In the genomic region with DNA sequence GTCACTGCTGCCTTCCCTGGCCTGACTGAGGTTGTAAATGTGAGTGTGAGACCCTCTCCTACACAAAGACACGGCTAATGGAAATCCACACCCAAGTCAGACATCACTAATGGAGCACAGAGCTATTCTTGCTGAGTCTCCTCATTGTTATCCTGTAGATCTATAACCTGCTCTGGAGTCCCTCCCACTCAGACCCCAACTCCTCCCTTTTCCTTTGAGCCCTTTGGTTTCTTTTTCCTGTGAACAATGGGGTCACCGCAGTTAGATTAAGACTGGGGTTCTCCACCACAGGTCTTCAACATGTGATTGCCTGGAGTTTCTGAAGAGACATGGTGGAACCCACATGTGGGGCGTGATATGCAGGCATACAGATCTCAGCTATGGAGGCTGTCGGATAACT, we compare ENCODE assay signal across 8 mouse cellular contexts. TPM values are rescaled to one million over a fixed set of nuclear protein-coding genes. Genes with fewer than 3 reads are reported as not detected.
A peak's percentile ranks its signal among the peaks of the same experiment; 100 is the strongest.
DNase-seq lines count a peak whose midpoint lies in the region; ATAC-seq and TF ChIP-seq lines count a peak whose summit lies in the region.

No protein-coding gene starts in this region.

- H3K4me3 ChIP-seq in intestine, embryonic 14.5 days (ENCODE audit: low read depth, low read length) = no peak overlapping the region
- H3K4me3 ChIP-seq in intestine, postnatal 0 days (ENCODE audit: low read depth, low read length) = no peak overlapping the region

- ATAC-seq in intestine, embryonic 14.5 days (replicated peaks; ENCODE audit: low FRiP score, low TSS enrichment, low read depth) = no peak
- no peak for ATAC-seq in intestine, postnatal 0 days

- no peak for TF ChIP-seq CTCF in intestine, postnatal 0 days (IDR thresholded peaks at IDR 0.05; ENCODE audit: low read depth)
- TF ChIP-seq CTCF in brain, embryonic 14.5 days (IDR thresholded peaks at IDR 0.05; ENCODE audit: borderline replicate concordance, extremely low read depth, insufficient read depth, insufficient read length) = no peak

- no peaks in the 10 kb centered on the region for H3K9me3 ChIP-seq in intestine, embryonic 14.5 days (ENCODE audit: control insufficient read depth, low read length)
- H3K9me3 ChIP-seq in intestine, postnatal 0 days (ENCODE audit: control insufficient read depth) = no peaks in the 10 kb centered on the region

- no peaks in the 10 kb centered on the region for H3K36me3 ChIP-seq in intestine, embryonic 14.5 days (ENCODE audit: control insufficient read depth, insufficient read depth, low read length)
- no peaks in the 10 kb centered on the region for H3K36me3 ChIP-seq in intestine, postnatal 0 days (ENCODE audit: control insufficient read depth, insufficient read depth)

- 63% methylated on average over 4 of the region's 4 CpGs for WGBS in intestine, embryonic 14.5 days
- WGBS in intestine, postnatal 0 days = 57% methylated on average over 4 of the region's 4 CpGs

- TF ChIP-seq POLR2A in brain, embryonic 14.5 days (IDR thresholded peaks at IDR 0.05; ENCODE audit: borderline replicate concordance, extremely low read depth, insufficient read depth, insufficient read length, poor library complexity, severe bottlenecking) = no peak

- peaks cover 11% of the 10 kb centered on the region; the same call in 1 of the 2 replicates for H3K4me1 ChIP-seq in intestine, embryonic 14.5 days (replicated peaks; ENCODE audit: control insufficient read depth, insufficient read depth, low read length)
- no peaks in the 10 kb centered on the region for H3K4me1 ChIP-seq in intestine, postnatal 0 days (replicated peaks; ENCODE audit: control insufficient read depth, insufficient read depth, low read length)

- no peak overlapping the region for H3K9ac ChIP-seq in intestine, embryonic 14.5 days (ENCODE audit: low read length)
- no peak overlapping the region for H3K9ac ChIP-seq in intestine, postnatal 0 days (ENCODE audit: low read depth, low read length)

- peak overlapping the region; percentile 15 for H3K4me2 ChIP-seq in intestine, embryonic 14.5 days (ENCODE audit: low read length)
- no peak overlapping the region for H3K4me2 ChIP-seq in intestine, postnatal 0 days (replicated peaks; ENCODE audit: low read depth)

- DNase-seq in intestine, embryonic 14.5 days (ENCODE audit: low spot score) = no peak
- DNase-seq in brain, embryonic 14.5 days (ENCODE audit: low read depth) = peak; percentile 73
- peak; percentile 96 for DNase-seq in induced T-regulatory cell, adult 2 months (ENCODE audit: low read depth)
- peak; percentile 84 for DNase-seq in naive thymus-derived CD4-positive, alpha-beta T cell, adult 2 months (ENCODE audit: low read depth)
- DNase-seq in urinary bladder, postnatal 10 days (ENCODE audit: low spot score) = no peak
- DNase-seq in gastrocnemius, postnatal 14 days = no peak
- DNase-seq in adrenal gland, postnatal 10 days = no peak

- H3K27ac ChIP-seq in intestine, embryonic 14.5 days (ENCODE audit: low read depth) = peak overlapping the region; percentile 57; the same call in 1 of the 2 replicates
- H3K27ac ChIP-seq in intestine, postnatal 0 days (ENCODE audit: low read depth, low read length) = no peak overlapping the region; the same call in 1 of the 2 replicates

- no peaks in the 10 kb centered on the region for H3K27me3 ChIP-seq in intestine, embryonic 14.5 days (replicated peaks; ENCODE audit: control insufficient read depth, insufficient read depth, low read length)
- H3K27me3 ChIP-seq in intestine, postnatal 0 days (replicated peaks; ENCODE audit: control insufficient read depth, insufficient read depth, low read length) = no peaks in the 10 kb centered on the region

- intact Hi-C loops in gastrocnemius, postnatal 14 days (cut with DNase I; ENCODE audit: low total_unique reads) = loop anchor here (5.0 kb wide), 1 partner anchor 51 kb away; no protein-coding TSS in a partner anchor

RNA-seq across cellular contexts. Expression of a gene that starts 57.0 kb away (rescaled TPM):
- polyA plus RNA-seq in intestine, embryonic 14.5 days (2014; fragmentation: Nextera tagmentation; extraction: Ambion mirVana) = 11.3 and 13.6 TPM in 2 replicates
- 4.0 TPM in 2 replicates for polyA plus RNA-seq in intestine, postnatal 0 days (2015; fragmentation: Nextera tagmentation; extraction: Ambion mirVana)
- 49.4 and 55.7 TPM in 2 replicates for polyA plus RNA-seq in brain, embryonic 14.5 days (2012; rRNA removed)
- total RNA-seq in gastrocnemius, postnatal 14 days (2021) = 10 to 100 TPM in 1 of 2 experiments, 1 to 10 TPM in 1; 7.4 to 11.5 TPM
- 10 to 100 TPM; 14.2 to 17.1 TPM for total RNA-seq in adrenal gland, postnatal 10 days (2021)

Comparison
In these comparisons a context has a peak if more than half of its experiments do, and no peak if none do; other contexts are left out.
1. DNase-seq: peak in brain, embryonic 14.5 days (single experiment), induced T-regulatory cell, adult 2 months (single experiment) and naive thymus-derived CD4-positive, alpha-beta T cell, adult 2 months (single experiment); none in intestine, embryonic 14.5 days (single experiment), urinary bladder, postnatal 10 days (single experiment), gastrocnemius, postnatal 14 days (single experiment) and adrenal gland, postnatal 10 days (single experiment).